Mouse (Mus musculus) liver, embryonic 14.5 days (tissue): ENCODE results near the gene Tex33.

Source experiments
- CTCF ChIP-seq: IDR thresholded peaks from 2 replicates; pipeline ENCODE4 v1.5.1; 2016; ENCODE audit warnings: antibody characterized with exemption, low read depth, control low read depth
- EP300 ChIP-seq: IDR thresholded peaks from 2 replicates; pipeline ENCODE4 v1.6.1; 2016; ENCODE audit warnings: antibody characterized with exemption, low read depth

DNA sequence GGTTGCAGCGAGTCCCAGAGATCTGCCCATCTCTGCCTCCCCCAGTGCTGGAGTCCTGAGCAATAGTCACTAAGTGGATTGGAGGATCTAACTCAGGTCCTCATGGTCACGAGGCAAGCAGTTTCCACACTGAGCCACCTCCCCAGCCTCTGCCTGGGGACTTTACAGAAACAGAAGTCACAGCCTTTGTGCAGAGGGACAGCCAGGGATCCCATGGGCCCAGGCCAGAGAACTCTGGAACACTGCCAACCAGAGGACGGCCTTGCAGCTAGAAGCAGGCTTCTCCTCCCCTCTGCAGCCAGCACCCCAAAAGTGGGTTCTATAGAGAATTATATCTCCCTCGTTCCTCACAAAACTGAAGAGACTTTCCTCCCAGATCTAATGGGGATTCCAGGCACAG, 6.2 kb upstream of the Tex33 start:
- TF ChIP-seq CTCF, result no peak
- no peak for TF ChIP-seq EP300
